Mouse (Mus musculus) hindbrain, embryonic 16.5 days (tissue): ENCODE data around the gene Yod1. TPM values are rescaled to one million over a fixed set of nuclear protein-coding genes. Genes with fewer than 3 reads are reported as not detected.

Experiments used
- ATAC-seq: fragments of 200-750 bp; cut with Nextera tagmentation; 2 replicates; pipeline ENCODE4 v1.8.0; 2017; ENCODE audit warnings: moderate TSS enrichment, moderate library complexity
- H3K27ac ChIP-seq: fragments of 300-500 bp; sonication (generic); 2 replicates; pipeline ENCODE4 v1.5.1; 2014; ENCODE audit warnings: low read depth, mild to moderate bottlenecking, control low read depth, low read length, moderate library complexity
- H3K27me3 ChIP-seq: fragments of 300-500 bp; sonication (generic); replicated peaks from 2 replicates; pipeline ENCODE4 v1.6.1; 2014; ENCODE audit warnings: low read length; ENCODE audit not compliant: control insufficient read depth, insufficient read depth
- H3K36me3 ChIP-seq: fragments of 300-500 bp; sonication (generic); 2 replicates; pipeline ENCODE4 v1.6.1; 2014; ENCODE audit warnings: mild to moderate bottlenecking, low read length, moderate library complexity, mixed read lengths; ENCODE audit not compliant: control insufficient read depth, insufficient read depth
- H3K4me1 ChIP-seq: fragments of 300-500 bp; sonication (generic); 2 replicates; pipeline ENCODE4 v1.6.1; 2014; ENCODE audit warnings: low read depth, low read length; ENCODE audit not compliant: control insufficient read depth, insufficient read depth
- H3K4me2 ChIP-seq: fragments of 300-500 bp; sonication (generic); 2 replicates; pipeline ENCODE4 v1.6.1; 2014; ENCODE audit warnings: mild to moderate bottlenecking, low read length, control low read depth, moderate library complexity
- H3K4me3 ChIP-seq: fragments of 300-500 bp; sonication (generic); 2 replicates; pipeline ENCODE4 v1.5.1; 2014; ENCODE audit warnings: mild to moderate bottlenecking, low read length, control low read depth, moderate library complexity
- H3K9ac ChIP-seq: fragments of 300-500 bp; sonication (generic); 2 replicates; pipeline ENCODE4 v1.6.1; 2014; ENCODE audit warnings: low read depth, mild to moderate bottlenecking, control low read depth, low read length, moderate library complexity
- H3K9me3 ChIP-seq: fragments of 300-500 bp; sonication (generic); 2 replicates; pipeline ENCODE4 v1.6.1; 2014; ENCODE audit warnings: mild to moderate bottlenecking, low read length, moderate library complexity; ENCODE audit not compliant: control insufficient read depth
- WGBS: fragments of 180-500 bp; shearing (Covaris S2); extraction: QIAGEN DNeasy Blood & Tissue Kit; methylation state at CpG from one replicate; pipeline ENCODE4 v1.1.7; 2014; 5-methylcytosine and 5-hydroxymethylcytosine counted together
- polyA plus RNA-seq: library from polyadenylated mRNA; unstranded; fragments of >200 nt; fragmentation: Nextera tagmentation; extraction: Ambion mirVana; gene quantifications from 2 replicates; pipeline ENCODE4 v1.2.1, GENCODE M21; 2015

Yod1 gene
- 12.4 and 15.2 TPM in 2 replicates for polyA plus RNA-seq

DNA sequence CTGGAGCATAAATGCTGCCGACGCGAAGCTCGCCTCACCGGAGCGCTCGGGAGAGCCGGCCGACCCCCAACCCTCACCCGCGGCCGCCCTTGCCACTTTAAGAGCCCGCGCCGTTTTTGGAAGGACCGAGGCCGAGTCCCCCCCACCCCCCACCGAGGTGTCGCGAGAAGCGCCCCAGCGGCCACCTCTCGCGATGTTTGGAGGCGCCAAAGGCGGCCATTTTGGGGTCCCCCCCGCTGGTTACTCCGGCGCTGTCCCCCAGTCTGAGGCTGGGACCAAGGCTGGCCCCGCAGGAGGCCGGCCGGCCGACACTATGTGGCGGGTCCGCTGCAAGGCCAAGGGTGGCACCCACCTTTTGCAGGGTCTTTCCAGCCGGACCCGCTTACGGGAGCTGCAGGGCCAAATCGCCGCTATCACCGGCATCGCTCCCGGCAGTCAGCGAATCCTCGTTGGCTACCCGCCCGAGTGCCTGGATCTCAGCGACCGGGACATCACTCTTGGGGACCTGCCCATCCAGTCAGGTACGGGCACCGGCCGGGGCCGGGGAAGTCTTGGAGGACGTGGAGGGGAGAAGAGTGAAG lies at the start of gene Yod1:
Gene Yod1 (plus strand): TSS at position 37 of the 581 bp plus-strand sequence.
- under 1% methylated on average over 54 of the region's 54 CpGs for WGBS
- Histone ChIP-seq H3K27ac (peak within 1 kb of the TSS; percentile 80), H3K27me3 (no peaks in the 10 kb centered on the region), H3K4me1 (peaks cover 13% of the 10 kb centered on the region), H3K4me3 (peak within 1 kb of the TSS; percentile 92), H3K9ac (peak within 1 kb of the TSS; percentile 97), H3K9me3 (no peaks in the 10 kb centered on the region), H3K4me2 (peak within 1 kb of the TSS; percentile 99), H3K36me3 (no peaks in the 10 kb centered on the region)
- ATAC-seq = peak; percentile 76

DNA sequence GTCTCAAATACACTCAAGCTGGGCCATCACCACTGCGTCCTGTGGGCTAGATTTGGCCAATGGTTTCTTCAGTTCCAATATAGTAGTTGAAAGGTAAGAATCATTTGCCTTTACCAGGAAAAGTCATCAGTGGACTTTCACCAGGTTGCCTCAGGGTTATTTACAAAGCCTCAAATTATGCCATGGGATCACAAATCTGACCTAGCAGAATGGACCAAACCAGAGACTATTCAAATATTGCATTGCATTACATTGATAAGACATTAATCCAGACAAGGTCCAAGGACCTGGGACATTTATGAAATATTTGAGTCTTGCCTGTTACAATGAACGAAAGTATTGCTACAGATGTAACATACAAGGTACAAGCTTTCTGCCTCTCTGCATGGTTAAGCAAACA lies 38.6 kb upstream of the Yod1 start:
- 81% methylated on average over 2 of the region's 2 CpGs for whole genome bisulfite sequencing

DNA sequence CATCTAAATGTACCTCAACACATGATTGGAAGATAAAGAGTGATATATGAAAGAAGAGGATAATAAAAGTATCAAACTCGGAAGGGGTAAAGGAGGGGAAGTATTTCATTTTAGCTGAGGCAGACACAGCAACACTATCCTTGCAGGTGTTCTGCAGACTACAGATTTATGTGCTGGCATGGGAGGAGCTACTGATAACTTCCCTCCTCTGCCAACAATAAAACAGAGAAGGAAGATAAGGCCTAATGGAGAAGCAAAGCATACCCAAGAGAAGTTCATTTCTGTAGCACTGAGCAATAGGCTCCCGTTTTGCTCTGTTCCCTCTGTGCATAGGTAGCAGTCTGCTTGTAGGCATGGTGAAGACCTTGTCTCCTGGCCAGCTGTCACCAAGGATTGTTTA lies 36.1 kb upstream of the Yod1 start:
- H3K36me3 ChIP-seq = no peaks in the 10 kb centered on the region
- H3K4me3 ChIP-seq = no peak overlapping the region
- H3K4me2 ChIP-seq = no peak overlapping the region
- no peaks in the 10 kb centered on the region for H3K27me3 ChIP-seq
- no peak overlapping the region for H3K9ac ChIP-seq
- WGBS = 85% methylated on average over 2 of the region's 2 CpGs
- no peak for ATAC-seq
- H3K27ac ChIP-seq = no peak overlapping the region
- no peaks in the 10 kb centered on the region for H3K4me1 ChIP-seq
- no peaks in the 10 kb centered on the region for H3K9me3 ChIP-seq

More for the DNA sequence above, 38.6 kb upstream of the Yod1 start:
- Histone ChIP-seq H3K27me3 (no peaks in the 10 kb centered on the region), H3K9ac (no peak overlapping the region), H3K9me3 (no peaks in the 10 kb centered on the region), H3K36me3 (no peaks in the 10 kb centered on the region), H3K4me3 (no peak overlapping the region), H3K4me2 (no peak overlapping the region), H3K4me1 (no peaks in the 10 kb centered on the region), H3K27ac (no peak overlapping the region)
- ATAC-seq = no peak

DNA sequence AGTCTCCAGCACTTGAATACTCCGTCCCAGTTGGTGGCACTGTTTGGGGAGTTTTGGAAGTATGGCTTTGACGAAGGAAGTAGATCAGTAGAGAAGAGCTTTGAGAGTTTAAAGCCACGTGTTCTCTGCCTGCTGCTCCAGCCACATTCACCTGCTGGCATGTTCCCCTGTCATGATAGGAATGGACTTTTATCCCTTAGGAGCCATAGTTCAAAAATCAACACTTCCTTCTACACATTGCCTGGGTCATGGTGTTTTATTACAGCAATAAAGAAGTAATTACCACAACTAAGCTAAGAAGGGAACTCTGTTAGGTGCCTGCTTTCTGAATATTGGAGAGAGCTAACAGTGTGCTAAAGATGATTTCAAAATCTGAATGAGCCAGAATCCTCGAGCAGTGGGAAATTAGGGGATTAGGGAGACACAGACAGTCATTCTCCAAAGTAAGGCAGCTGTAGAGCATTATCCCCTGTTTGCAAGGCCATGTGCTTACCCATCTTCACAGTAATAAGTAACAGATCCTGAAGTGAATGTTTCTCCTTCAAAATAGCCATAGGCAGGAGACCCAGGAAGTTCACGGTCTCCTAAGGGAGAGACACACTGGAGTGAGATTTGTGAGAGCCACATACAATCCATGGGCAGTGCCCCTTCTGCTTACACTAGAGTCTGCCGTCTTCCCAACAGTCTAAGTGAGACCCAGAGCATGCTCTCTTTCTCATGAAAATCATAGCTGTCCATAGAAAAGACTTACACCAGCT lies 35.3 kb upstream of the Yod1 start:
- no peak overlapping the region for H3K4me3 ChIP-seq
- H3K27me3 ChIP-seq = no peaks in the 10 kb centered on the region
- WGBS = 80% methylated on average over 6 of the region's 6 CpGs
- no peaks in the 10 kb centered on the region for H3K9me3 ChIP-seq
- no peaks in the 10 kb centered on the region for H3K36me3 ChIP-seq
- no peak overlapping the region for H3K27ac ChIP-seq
- H3K4me2 ChIP-seq = no peak overlapping the region
- H3K4me1 ChIP-seq = no peaks in the 10 kb centered on the region
- ATAC-seq = no peak
- no peak overlapping the region for H3K9ac ChIP-seq

DNA sequence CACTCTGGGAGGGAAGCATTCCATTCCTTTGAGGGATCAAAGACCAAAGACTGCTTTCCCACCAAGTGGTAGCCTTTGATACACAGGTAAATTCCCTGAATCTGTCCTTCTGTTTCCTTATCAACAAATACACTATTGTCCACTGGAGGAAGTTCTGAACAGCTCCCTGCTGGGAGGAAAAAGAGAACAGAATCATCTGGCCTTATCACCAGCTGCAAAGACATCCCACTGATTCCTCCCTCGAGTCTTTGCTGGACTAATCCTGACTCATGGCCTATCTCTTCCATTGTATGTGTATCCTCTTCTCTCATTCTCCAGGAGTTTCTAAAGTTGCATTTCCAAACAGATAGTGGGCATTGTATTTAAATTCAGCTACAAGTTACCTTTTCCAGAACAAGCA lies 33.2 kb upstream of the Yod1 start:
- ATAC-seq = no peak
- Histone ChIP-seq H3K4me2 (no peak overlapping the region), H3K9ac (no peak overlapping the region), H3K36me3 (peaks cover 3% of the 10 kb centered on the region), H3K4me1 (no peaks in the 10 kb centered on the region), H3K4me3 (no peak overlapping the region), H3K27ac (no peak overlapping the region), H3K27me3 (no peaks in the 10 kb centered on the region), H3K9me3 (no peaks in the 10 kb centered on the region)
- 50% methylated on average over 1 of the region's 1 CpGs for WGBS

DNA sequence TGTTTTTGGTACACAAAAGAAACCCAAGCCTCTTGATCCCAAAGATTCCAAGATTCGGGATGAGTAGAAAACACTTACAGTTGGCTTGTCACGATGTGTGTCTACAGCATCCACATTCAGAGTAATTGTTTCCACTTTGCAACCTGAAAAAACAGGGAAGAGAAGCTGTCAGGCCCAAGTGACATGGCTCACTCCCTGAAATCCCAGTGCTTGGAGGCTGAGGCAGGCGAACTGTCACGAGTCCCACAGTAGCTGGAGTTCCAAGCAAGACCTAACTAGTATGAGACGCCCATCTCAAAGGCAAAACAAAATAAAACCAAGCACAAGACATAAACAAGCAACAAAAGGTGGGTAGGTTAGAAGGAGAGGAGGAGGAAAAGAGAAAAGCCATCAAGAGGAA lies 18.5 kb upstream of the Yod1 start:
- no peak for ATAC-seq
- Histone ChIP-seq H3K36me3 (peaks cover 32% of the 10 kb centered on the region), H3K4me3 (no peak overlapping the region), H3K9ac (no peak overlapping the region), H3K4me2 (no peak overlapping the region), H3K27ac (no peak overlapping the region), H3K4me1 (no peaks in the 10 kb centered on the region), H3K27me3 (no peaks in the 10 kb centered on the region), H3K9me3 (no peaks in the 10 kb centered on the region)
- WGBS = 93% methylated on average over 5 of the region's 5 CpGs

DNA sequence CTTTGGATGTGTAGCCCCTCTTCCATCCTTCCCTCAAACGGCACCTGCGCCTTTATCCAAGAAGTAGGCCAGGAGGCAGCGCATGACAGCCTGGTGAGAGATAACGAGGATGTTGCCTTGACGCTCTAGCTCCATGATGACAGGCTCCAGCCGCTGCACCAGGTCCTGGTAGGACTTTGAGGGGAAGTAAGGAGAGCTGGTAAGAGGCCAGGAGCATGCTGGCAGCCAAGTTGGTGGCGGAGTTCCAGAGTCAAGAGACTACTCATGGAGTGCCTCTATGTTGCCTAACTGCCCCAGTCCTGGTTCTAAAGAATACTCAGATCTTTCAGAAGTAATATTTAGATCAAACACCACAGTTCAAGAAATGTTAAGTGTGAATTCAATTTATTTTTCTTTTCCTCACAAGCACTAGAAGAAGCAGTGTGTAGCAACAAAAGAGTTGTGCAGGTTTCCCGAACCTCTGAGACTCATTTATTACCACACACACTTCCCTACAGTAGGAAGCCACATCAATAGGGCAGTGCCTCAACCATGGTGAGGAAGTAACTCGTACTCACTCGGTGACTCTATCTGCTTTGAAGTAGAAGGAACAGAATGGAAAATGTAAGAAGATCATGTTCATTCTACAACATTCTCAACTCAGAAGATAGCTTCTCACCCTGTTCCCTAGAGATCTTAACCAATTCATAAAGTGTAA lies 17.0 kb upstream of the Yod1 start:
- peaks cover 32% of the 10 kb centered on the region for H3K36me3 ChIP-seq
- ATAC-seq = no peak

DNA sequence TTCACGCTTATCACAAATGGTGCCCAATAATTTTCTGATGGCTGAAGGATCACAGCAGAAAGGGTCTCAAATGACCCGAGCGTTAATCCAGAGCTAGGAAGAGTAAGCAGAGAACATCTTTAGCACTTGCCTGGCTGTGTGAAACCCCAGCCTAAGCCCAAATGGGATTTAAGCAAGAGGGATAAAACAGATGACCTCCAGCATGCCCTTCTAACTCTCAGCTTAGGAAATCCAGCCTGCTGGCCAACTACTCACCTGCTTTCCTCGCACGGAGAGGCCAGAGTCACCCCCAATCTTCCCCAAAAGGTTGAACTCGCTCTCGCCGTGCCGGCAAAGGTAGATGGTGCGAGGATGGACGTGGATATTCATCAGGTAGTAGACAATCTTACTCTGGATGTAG lies 15.2 kb upstream of the Yod1 start:
- WGBS = 96% methylated on average over 11 of the region's 11 CpGs

More for the DNA sequence above, 17.0 kb upstream of the Yod1 start:
- no peak overlapping the region for H3K9ac ChIP-seq
- no peak overlapping the region for H3K4me2 ChIP-seq
- no peak overlapping the region for H3K4me3 ChIP-seq
- 93% methylated on average over 10 of the region's 10 CpGs for WGBS
- no peaks in the 10 kb centered on the region for H3K4me1 ChIP-seq
- no peak overlapping the region for H3K27ac ChIP-seq
- no peaks in the 10 kb centered on the region for H3K27me3 ChIP-seq
- H3K9me3 ChIP-seq = no peaks in the 10 kb centered on the region

DNA sequence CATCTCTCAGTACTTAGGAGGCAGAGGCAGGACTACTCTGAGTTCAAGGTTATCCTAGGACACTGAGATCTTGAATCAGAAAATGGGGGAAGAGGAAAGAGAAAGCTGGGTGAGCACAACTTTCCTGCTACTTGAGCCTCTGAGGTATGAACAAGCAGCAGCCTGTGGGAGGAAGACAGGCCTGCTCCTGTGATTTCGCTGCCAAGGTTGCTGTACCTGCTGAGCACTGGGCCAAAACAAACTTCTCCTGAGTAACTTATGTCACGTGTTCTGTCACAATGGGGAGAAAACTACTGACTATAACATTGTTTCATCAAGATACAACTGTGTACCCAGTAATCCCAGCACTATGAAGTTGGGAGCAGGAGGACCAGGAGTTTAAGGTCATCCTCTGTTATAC lies 13.5 kb upstream of the Yod1 start:
- Histone ChIP-seq H3K27me3 (no peaks in the 10 kb centered on the region), H3K9ac (no peak overlapping the region), H3K4me1 (no peaks in the 10 kb centered on the region), H3K27ac (no peak overlapping the region), H3K4me3 (no peak overlapping the region), H3K9me3 (no peaks in the 10 kb centered on the region), H3K4me2 (no peak overlapping the region), H3K36me3 (peaks cover 39% of the 10 kb centered on the region)
- WGBS = 90% methylated on average over 2 of the region's 2 CpGs
- ATAC-seq = no peak

More for the DNA sequence above, 15.2 kb upstream of the Yod1 start:
- Histone ChIP-seq H3K27me3 (no peaks in the 10 kb centered on the region), H3K4me3 (no peak overlapping the region), H3K36me3 (peaks cover 42% of the 10 kb centered on the region), H3K4me1 (no peaks in the 10 kb centered on the region), H3K27ac (no peak overlapping the region), H3K4me2 (no peak overlapping the region), H3K9me3 (no peaks in the 10 kb centered on the region), H3K9ac (no peak overlapping the region)
- no peak for ATAC-seq
